Mouse (Mus musculus) megakaryocyte, embryonic 14.5 days (primary cell): ENCODE data around the gene Nudt22.

ENCODE experiments used
- FLI1 ChIP-seq: IDR thresholded peaks from 2 replicates; pipeline ENCODE4 v1.6.1; 2012; ENCODE audit warnings: low read length, inconsistent platforms, mixed read lengths
- GATA1 ChIP-seq: IDR thresholded peaks from 3 replicates; pipeline ENCODE4 v1.6.1; 2012; ENCODE audit warnings: mixed read lengths, low read length, inconsistent platforms, borderline replicate concordance

DNA sequence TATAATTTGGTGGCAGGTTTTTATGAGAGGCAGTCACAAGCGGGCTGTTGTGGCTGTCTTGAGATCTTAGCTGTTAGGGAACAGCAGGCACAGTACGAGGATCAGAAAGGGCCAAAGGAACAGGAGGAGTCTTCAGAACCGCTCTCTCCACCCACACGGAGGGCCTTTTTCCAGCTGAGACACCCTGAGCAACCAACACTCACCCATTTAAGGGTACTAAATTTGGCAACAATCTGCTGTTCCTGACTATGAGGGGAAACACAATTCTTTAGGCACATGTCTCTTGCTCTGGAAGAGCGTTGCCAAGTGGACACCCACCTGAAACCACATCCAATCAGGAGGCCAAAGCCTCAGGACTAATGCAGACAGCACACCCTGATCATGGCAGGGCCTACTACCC, 33.6 kb upstream of the Nudt22 start:
- TF ChIP-seq GATA1 (no peak), FLI1 (no peak)
